Mouse (Mus musculus) liver (tissue): ENCODE results near the gene Cd151.
A peak's percentile ranks its signal among the peaks of the same experiment; 100 is the strongest.

Experiments
- DNase-seq: peaks from one replicate; pipeline ENCODE4 v3.0.0-alpha.2; 2020; ENCODE audit warnings: mixed read lengths

Gene Cd151

DNA sequence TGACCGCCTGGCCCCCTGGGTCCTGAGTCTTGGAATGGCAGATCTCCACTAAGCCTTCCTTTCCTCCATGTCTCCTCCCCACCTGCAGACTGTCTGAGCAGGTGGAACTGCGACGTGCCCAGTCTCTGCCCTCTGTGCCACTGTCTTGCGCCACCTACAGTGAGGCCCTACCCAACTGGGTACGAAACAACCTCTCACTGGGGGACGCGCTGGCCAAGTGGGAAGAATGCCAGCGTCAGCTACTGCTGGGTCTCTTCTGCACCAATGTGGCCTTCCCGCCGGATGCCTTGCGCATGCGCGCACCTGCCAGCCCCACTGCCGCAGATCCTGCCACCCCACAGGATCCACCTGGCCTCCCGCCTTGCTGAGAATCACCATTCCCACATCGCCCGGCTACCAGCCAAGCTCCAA, 7.9 kb upstream of the Cd151 start:
- DNase-seq, result no peak

DNA sequence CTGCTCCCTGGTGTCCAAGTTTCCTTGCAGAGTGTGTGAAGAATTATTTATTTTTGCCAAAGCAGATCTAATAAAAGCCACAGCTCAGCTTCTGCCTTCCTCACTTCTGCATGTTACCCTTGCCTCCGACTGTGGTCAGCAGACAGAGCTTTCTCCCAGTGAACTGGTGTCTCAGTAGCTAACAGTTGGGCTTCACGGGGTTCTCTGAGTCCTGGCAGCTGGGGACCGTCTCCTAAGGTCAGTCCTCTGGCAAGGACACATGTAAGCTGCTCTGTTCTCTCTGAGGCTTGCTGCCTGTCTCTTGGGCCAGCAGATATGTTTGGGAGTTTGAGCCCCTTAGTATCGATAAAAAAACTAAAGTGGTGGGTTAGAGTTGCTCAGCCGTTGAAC, 7.2 kb upstream of the Cd151 start:
- no peak for DNase-seq

DNA sequence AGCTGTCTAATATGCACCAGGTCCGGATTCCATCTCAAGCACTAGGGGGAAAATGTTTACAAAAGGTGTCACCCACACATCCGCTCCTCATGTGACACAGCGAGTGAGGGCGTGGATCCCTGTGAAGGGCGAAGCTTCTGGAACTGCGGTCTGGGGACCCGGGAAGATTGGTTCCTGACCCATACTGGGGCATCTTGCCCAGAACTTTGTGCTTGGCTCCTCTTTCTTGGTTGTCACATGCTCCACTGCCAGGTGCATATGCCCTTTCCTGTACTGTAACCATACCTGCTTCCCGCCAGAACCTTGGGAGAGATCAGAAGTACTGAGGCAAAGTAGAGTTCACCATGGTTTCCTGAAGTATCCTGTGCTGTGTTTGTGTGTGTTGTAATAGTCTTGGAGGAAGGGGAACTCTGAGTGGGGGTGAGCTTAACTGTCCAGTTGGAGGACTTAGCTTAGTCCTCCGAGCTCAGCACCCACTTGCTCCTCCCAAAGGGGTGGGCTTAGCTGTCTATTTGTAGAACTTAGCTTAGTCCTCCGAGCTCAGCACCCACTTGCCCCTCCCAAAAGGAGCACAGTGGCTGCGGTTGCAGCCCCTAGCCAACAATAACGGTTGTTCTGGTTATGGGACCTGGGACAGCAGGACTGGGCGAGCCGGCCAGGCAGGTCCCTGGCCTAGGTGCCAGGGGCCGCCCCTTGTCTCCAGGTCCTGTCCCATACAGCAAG, 6.6 kb upstream of the Cd151 start, which contains the start of gene Cracr2b:
Gene Cracr2b, plus strand, starts transcription at position 704 of the 723 bp plus-strand sequence.
- no peak for DNase-seq

DNA sequence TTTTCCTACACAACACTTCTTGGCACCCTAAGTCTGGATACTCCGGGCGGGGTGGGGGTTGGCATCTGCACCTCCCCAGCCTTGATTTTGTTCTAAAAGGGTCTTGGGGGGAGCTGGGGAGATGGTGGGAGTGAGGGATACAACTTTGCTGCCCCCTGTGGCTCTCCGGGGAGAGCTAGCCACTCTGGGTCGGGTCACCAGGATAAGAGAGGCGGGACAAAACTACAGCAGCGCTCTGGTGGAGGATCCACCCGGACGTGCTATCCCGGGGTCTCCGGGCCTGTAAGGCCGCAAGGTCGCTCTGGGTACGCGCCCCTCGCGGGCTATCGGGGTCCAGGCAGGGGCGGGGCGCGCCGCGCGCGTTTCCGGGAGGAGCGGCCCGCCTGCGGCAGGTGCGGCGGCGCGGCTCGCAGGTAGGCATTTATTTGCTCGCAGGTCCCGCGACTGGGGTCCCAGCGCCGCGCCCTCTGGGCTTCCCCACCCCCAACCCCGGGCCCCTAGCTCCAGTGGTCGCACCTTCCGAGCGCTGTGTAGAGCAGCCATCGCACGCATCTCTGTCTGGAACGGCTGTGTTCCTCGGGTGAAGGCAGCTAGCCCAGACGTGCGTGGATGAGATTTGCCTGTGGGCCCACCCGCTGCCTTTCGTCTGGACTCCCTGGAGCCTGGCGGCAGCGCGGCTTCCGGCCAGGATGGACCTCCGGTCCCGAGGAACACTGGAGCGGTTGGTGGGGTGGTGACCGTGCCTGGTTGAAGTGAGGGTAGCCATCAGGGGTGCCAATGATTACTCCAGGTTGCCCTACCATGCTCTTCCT, 5.5 kb upstream of the Cd151 start:
- no peak for DNase-seq

DNA sequence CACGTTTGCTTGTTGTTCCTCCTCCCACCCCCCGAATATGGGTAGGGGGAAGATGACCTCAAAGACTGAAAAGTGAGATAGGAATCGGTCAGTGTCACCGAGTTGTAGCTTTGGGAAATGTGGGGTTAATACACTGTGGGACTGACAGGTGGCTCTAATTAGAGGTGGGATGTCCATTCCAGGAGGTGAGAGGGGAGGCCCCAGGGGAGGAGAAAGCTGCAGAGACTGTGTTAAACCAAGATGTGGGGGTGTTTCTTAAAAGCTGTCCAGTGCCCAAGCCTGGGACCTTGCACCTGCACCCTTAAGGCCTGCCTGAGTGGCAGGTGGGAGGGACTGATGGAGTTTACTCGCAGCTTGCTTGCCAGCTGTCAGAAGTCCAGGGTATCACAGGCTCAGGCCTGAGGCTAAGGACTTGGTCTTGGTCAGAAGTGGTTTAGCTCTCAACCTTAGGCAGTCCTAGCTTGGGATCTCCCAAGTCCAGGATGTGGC, 4.8 kb upstream of the Cd151 start:
- no peak for DNase-seq

DNA sequence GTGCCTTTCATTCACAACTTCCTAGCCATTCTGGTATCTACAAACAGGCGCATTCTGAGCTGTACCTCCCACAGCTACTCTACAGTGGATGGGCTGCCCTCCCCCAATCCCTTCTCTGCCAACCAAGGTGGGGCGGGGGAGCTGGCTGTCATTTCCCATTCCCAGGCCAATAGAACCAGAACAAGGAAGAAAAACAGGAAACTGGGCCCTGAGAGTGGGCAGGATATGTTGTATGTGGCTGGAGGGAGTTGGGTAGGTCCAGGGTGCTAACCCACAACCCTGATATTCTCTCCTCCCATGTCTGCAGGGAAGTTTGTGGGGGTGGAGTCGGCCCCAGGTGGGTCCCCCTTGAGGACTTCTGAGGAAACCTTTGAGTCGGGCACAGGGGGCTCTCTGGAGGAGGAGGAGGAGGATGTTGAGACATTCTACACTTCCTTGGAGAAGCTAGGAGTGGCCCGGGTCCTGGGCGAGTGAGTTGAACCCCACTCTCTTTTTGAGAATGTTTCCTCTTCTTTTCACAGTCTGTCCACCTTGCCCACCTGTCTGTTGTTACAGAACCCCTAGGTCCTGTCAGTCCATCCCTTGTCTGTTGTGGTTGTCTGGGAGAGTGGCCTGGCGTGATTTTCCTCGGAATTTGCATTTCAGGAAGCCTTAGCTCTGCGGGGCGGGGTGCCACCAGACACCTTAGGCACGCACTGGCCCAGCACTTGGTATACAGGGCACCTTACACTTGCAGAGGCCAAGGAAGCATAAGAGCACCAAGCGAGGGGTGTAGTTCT, 3.2 kb upstream of the Cd151 start:
- DNase-seq, result no peak

DNA sequence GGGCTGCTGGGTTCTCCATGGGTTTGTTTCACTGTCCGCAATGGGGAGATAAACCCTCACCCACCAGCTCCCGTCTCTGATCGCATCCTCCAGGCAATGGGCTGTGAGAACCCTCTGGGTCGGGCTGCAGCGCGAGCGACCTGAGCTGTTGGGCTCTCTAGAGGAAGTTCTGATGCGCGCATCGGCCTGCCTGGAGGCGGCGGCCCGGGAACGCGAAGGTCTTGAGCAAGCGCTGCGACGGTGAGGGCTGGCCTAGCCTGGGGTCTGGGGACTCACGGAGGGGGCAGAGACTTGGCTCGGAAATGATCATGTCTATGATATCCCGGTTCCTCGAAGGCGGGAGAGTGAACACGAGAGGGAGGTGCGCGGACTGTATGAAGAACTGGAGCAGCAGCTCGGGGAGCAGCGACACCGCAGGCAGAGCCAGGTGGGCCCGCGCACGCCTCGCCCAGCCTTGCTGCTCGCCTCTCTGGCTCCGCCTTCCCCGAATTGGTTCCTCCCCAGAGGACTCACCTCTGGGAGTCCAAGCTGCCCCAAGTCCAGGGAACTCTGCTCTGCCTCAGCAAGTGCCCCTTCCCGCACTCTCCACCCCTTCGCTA, 2.5 kb upstream of the Cd151 start:
- DNase-seq, result no peak

DNA sequence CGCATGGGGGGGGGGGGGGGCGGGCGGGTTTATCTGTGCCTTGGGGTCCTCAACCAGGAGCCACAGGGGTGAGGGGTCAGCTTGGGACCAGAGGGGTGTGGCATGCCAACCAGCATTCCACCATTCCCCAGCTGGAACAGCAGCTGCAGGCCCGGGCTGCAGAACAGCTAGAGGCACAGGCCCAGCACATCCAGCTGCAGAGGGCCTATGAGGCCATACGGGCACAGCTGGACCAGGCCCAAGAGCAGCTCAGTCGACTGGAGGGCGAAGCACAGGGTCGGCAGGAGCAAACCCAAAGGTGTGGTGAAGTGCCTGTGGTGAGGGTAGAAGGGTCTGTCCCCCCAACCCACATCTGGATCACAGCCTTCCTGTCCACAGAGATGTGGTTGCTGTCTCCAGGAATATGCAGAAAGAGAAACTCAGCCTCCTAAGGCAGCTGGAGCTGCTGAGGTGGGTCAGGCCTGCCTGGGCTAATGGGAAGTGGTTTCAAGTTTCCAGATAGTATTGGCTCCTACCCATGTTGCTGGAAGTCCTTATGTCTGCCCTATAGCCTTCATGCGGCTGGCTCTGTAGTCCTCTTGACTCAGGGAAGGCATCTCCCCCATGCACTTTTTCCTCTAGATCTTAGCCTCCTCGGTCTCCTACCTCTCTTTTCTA, 1.7 kb upstream of the Cd151 start:
- DNase-seq, result no peak

DNA sequence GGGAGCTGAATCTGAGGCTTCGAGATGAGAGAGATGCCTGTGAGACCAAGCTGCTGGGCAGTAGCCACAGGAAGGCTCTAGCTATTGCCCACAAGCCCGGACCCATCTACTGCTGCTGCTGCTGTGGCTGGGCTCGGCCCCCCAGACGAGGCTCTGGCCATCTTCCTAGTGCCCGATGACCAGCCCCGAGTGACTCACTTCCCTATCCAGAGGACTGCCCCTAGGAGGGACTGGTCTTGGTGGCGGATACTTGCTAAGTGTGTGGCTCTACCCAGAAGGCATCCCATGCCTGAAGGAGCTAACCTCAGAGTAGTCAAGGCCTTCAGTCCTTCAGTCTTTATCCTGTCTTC, 1.2 kb upstream of the Cd151 start:
- DNase-seq, result no peak

DNA sequence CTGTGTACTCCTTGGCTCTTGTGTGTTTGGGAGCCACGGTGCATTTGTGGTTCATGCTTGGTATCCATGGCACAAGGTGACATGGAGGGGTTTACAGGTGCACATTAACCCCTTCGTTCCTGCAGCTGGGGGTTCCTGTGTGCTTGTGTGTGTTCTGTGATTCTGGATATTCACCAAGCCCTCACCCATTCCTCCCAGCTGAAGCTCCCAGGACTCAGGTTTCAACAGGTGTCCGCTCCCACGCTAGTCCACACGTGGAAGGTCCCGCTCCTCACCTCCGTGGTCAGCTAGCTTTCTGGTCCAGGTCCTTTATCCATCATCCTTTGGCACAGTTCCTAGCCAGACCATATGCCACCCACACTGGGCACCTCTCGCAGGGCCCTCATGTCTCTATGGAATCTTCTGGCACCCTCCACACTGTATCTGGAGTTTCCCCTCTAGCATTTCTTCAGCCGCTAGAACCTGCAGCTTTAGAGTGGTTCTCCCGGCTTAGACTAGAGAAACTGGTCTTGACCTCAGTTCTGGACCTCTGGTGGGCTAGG, 514 bp upstream of the Cd151 start:
- DNase-seq, result no peak

DNA sequence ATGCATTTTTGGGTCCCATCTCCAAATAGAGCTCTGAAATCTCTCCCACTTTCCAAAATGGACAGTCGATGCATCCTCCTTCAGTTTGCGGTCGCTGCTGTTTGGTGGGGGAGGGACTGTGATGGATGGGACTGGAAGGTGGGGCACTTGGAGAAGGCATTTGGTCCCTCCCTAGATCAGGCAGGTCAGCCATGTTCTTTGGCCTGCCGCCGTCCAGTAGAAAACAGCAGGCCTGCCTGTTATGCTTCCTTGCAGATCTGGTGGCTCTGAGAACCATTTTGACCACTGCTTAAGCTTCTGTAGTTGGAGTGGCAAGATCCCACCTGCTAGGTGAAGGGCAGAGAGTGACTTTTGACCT, 951 bp downstream of the Cd151 start:
- no peak for DNase-seq

DNA sequence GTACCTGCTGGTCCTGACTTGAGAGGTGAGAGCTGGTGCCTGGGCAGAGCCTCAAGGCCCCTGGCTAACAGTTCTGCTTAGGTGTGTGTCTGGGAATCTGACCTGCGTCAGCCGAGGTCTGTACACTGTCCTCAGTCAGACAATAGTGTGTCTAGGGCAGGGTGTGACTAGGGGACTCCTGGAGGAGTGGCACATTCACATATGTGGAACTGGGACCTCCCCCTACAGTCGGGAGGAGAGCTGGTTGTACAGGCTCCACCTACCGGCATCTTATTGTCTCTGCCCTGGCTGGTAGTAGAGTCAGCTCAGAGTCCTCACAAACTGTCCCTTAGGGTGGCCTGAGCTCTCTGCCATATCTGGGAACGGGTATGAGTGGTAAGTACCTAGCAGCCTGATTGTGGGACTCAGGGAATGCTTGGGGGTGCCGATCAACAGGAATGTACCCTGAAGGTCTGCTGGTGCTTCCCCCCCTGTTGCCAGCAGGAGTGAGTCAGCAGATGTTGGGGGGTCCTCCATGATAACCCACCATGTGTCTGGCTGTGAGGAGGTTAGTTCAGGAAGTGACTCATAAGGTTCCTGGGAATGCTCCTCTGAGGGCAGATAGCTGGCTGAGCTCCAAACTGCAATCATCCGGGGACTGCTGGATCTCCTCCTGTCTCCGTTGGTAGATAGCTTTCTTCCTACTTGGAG, 1.5 kb downstream of the Cd151 start:
- peak; percentile 76 for DNase-seq

DNA sequence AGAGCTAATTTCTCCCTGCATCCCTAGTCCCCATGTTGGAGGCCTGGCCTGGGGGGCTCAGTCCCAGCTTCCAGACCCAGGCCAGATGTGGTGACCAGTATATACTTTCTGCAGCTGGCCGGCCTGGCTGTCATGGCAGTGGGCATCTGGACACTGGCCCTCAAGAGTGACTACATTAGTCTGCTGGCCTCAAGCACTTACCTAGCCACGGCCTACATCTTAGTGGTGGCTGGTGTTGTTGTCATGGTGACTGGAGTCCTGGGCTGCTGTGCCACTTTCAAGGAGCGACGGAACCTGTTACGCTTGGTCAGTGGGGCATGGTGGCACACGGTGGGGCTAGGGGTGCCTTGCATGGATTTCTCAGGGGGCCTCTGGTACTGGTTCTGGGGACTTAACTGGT, 2.2 kb downstream of the Cd151 start:
- no peak for DNase-seq

DNA sequence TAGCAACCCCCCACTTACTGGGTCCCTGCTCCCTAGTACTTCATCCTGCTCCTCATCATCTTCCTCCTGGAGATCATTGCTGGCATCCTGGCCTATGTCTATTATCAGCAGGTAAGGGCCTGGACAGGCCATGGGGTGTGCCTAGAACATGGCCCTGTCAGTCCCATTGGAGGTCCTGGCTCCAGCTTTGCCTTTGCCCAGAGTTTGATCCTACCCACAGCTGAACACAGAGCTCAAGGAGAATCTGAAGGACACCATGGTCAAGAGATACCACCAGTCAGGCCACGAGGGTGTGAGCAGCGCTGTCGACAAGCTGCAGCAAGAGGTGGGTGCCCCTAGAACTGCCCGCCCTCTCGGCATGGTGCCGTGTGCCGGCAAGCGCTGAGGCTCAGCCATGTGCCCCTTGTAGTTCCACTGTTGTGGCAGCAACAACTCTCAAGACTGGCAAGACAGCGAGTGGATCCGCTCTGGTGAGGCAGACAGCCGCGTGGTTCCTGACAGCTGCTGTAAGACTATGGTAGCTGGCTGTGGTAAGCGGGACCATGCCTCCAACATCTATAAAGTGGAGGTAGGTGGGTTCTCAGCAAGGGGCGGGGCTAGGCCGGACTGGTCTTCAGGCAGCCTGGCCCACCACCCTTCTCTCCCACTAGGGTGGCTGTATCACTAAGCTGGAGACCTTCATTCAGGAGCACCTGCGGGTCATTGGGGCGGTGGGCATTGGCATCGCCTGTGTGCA, 2.9 kb downstream of the Cd151 start:
- no peak for DNase-seq

DNA sequence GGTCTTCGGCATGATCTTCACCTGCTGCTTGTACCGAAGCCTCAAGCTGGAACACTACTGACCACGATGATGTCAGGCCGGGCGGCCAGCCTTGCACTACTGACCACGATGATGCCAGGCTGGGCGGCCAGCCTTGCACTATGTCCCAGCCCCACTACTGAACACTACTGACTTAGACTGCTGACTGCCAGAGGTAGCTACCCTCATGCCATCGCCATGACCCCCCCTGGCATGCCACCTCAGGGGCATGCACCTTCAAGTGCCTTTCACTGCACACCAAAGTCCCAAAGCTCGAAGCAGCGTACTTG, 3.4 kb downstream of the Cd151 start:
- no peak for DNase-seq

DNA sequence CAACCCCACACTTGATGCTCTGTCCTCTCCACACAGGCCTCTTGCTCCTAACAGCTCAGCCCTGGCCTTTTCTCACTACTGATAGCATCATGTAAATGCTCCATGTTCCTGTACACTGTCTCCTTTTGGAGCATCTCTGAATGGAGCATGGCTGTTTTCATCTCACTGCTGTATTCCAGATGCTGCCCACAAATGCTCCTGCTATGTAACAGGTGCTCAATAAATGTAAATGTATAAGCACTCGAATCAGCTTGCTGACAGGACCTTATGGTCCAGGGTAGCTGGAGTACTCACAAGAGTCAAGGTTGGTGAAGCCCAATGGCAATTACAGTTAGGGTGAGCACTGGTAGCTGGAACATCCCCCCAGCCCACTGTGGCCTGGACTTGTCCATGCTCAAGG, 4.0 kb downstream of the Cd151 start:
- DNase-seq, result no peak

DNA sequence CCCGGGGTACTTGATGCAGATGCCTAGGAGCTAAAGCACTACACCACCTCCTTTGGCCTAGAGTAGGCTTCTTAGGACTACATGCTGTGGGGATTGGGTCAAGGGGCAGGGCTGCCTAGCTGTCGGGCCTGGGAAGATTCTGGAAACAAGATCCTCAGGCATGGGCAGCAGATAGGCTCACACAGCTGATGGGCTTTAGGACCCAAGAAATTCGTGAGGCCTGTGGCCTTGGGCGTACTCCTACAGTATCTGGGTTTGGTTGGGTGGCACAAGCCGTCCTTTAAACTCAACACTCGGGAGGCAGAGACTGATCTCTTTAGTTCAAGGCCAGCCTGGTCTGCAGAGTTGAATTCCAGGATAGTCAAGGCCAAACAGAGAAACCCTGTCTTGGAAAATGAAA, 5.0 kb downstream of the Cd151 start:
- no peak for DNase-seq

DNA sequence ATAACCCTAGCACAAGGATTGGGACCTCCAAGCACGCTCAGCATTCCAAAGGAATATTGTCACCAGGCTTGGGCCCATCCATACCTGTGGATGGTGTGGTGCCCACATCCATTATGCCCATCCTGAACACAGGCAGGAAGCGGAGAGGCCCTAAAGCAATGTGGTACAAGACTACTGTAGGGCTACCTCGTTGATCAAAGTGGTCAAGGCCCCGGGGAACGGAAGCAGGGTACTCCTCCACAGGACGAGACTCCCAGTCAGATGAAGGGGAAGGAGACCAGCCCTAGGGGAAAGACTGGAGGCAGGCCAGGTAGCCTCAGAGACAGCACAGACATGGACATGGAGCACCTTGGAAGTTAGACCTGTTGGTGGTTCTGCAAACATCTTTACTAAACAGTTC, 5.6 kb downstream of the Cd151 start:
- no peak for DNase-seq

DNA sequence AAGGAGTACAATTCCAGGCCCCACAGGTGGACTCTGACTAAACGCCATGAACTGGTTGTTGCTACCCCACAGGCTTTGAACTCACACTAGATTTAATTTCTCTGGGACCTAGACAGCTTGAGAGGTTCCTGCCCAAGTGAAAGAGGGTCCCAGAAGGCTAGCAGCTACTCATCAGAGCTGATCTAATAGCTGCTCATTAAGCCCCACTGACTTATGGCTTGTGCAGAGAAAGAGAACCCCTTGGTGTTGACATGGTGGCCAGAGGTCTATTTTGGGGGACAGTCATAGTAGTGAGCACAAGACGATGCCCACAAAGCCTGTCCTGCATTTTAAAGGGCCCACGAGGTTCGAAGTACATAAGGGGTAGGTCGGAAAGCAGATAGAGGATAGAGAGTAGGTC, 7.0 kb downstream of the Cd151 start:
- no peak for DNase-seq

DNA sequence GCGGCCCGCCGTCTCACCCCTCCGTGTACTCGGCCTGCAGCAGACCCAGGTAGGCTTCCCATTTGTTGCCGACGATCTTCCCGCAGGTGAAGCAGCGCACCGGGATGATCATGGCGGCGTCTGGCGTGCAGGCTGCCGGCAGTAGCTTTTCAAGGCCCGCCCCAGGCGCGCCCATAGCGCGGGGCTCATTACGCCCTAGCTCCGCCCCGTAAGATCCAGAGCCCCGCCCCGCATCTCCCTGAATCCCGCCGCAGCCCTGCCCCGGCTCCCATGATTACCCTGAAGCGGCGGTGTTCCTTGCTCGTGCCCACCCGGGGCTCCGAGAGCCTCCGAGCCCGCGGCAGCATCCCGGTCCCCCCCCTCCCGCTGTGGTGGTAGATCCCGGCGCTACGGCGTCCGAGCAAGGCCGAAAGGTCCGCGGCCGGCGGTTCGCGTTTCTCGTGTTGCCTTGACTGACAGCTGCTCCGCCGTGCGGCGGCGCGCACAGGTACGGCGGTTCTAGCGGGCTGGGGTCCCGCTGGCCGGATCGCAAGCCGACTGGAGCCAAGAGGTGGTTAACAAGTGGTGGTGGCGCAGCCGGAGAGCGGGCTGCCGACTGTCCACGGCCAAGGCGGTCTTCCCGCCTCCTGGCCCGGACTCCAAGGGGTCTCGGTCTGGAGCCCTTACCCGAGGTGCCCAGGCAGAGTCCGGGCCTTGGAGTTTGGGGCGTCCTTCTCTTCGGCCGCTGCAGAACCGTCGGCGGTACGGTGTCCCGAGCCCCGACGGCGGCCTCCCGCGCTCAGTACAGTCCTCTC, 8.0 kb downstream of the Cd151 start, which contains the start of the genes Polr2l and Tspan4:
Gene Polr2l, minus strand, starts transcription at position 122 of the 794 bp plus-strand sequence.
Gene Tspan4, plus strand, starts transcription at position 230 of the 794 bp plus-strand sequence.
- peak; percentile 89 for DNase-seq
